Mouse (Mus musculus) forebrain, embryonic 11.5 days (tissue): Measurements from ENCODE around the gene Pes1. TPM values are rescaled to one million over a fixed set of nuclear protein-coding genes. Genes with fewer than 3 reads are reported as not detected.
A peak's percentile ranks its signal among the peaks of the same experiment; 100 is the strongest.
"Not testable (repeated sequence)": the region's sequence is repeated elsewhere in the genome, so short reads cannot be mapped to it uniquely, and the experiment has no call there.

Experiments
- ATAC-seq: fragments of 200-750 bp; cut with Nextera tagmentation; replicated peaks from 2 replicates; pipeline ENCODE4 v1.8.0; 2017; ENCODE audit warnings: moderate TSS enrichment; ENCODE audit not compliant: low FRiP score
- DNase-seq: peaks from one replicate; pipeline ENCODE4 v3.0.0-alpha.2; 2017; ENCODE audit warnings: low spot score
- H3K27ac ChIP-seq: fragments of 300-500 bp; sonication (generic); 2 replicates; pipeline ENCODE4 v1.5.1; 2014; ENCODE audit warnings: low read depth, low read length
- H3K27me3 ChIP-seq: fragments of 300-500 bp; sonication (generic); 2 replicates; pipeline ENCODE4 v1.6.1; 2014; ENCODE audit warnings: mild to moderate bottlenecking, low read length, mixed read lengths; ENCODE audit not compliant: control insufficient read depth, insufficient read depth
- H3K36me3 ChIP-seq: fragments of 300-500 bp; sonication (generic); 2 replicates; pipeline ENCODE4 v1.6.1; 2014; ENCODE audit warnings: mild to moderate bottlenecking, low read length, moderate library complexity, mixed read lengths; ENCODE audit not compliant: control insufficient read depth, insufficient read depth
- H3K4me1 ChIP-seq: fragments of 300-500 bp; sonication (generic); replicated peaks from 2 replicates; pipeline ENCODE4 v1.6.1; 2014; ENCODE audit warnings: low read length, mixed read lengths; ENCODE audit not compliant: control insufficient read depth, insufficient read depth
- H3K4me2 ChIP-seq: fragments of 300-500 bp; sonication (generic); 2 replicates; pipeline ENCODE4 v1.6.1; 2014; ENCODE audit warnings: low read depth, mild to moderate bottlenecking, low read length, moderate library complexity, mixed read lengths; ENCODE audit not compliant: severe bottlenecking
- H3K4me3 ChIP-seq: fragments of 300-500 bp; sonication (generic); 2 replicates; pipeline ENCODE4 v1.5.1; 2014; ENCODE audit warnings: low read depth, low read length
- H3K9ac ChIP-seq: fragments of 300-500 bp; sonication (generic); 2 replicates; pipeline ENCODE4 v1.6.1; 2014; ENCODE audit warnings: low read length
- H3K9me3 ChIP-seq: fragments of 300-500 bp; sonication (generic); 2 replicates; pipeline ENCODE4 v1.6.1; 2016; ENCODE audit warnings: low read length, mixed read lengths; ENCODE audit not compliant: control insufficient read depth
- WGBS: fragments of 180-500 bp; shearing (Covaris S2); extraction: QIAGEN DNeasy Blood & Tissue Kit; methylation state at CpG from one replicate; pipeline ENCODE4 v1.1.7; 2014; 5-methylcytosine and 5-hydroxymethylcytosine counted together
- polyA plus RNA-seq: library from polyadenylated mRNA; unstranded; fragments of >200 nt; fragmentation: Nextera tagmentation; extraction: Ambion mirVana; gene quantifications from 2 replicates; pipeline ENCODE4 v1.2.1, GENCODE M21; 2014

Pes1 gene
- polyA plus RNA-seq, 1 experiment from 2014 or later: 90.4 TPM

DNA sequence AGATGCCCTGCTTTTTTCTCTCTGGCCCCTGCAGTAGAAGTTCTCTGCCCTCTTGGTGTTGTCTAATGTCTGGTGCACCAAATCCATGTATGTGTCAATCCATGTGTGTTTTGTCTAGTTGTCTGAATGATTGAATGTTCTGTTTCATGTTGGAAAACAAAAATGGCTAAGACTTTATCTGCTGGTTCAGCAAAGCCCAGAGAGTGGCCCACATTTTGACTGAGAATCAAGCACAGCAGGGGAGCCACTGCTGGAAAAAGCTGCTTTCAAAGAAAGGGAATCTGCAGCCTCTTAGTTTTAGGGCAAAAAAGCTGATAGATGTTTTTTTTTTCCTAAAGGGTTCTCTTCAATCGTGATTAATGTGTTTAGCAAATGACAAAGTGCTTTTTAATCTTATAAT is 17.4 kb upstream of the Pes1 start:
- 12% methylated on average over 1 of the region's 1 CpGs for WGBS
- Histone ChIP-seq H3K4me3 (no peak overlapping the region), H3K4me1 (no peaks in the 10 kb centered on the region), H3K27me3 (no peaks in the 10 kb centered on the region), H3K36me3 (no peaks in the 10 kb centered on the region), H3K9ac (no peak overlapping the region), H3K27ac (no peak overlapping the region), H3K9me3 (no peaks in the 10 kb centered on the region), H3K4me2 (no peak overlapping the region)
- ATAC-seq: no peak
- DNase-seq: no peak

GRCm38 (mm10) chr11:3954876-3955275 is 8.9 kb upstream of the Pes1 start:
- WGBS: 73% methylated on average over 5 of the region's 5 CpGs
- not testable (repeated sequence) for H3K36me3 ChIP-seq, H3K4me3 ChIP-seq, H3K4me1 ChIP-seq, DNase-seq, H3K27ac ChIP-seq, ATAC-seq, H3K4me2 ChIP-seq, H3K9me3 ChIP-seq, H3K9ac ChIP-seq, H3K27me3 ChIP-seq

- ATAC-seq, H3K4me1 ChIP-seq, H3K27me3 ChIP-seq, DNase-seq, H3K4me2 ChIP-seq, H3K4me3 ChIP-seq, H3K27ac ChIP-seq, H3K36me3 ChIP-seq, H3K9ac ChIP-seq, H3K9me3 ChIP-seq: not testable (repeated sequence)
- 82% methylated on average over 4 of the region's 4 CpGs for WGBS
Measured at GRCm38 (mm10) chr11:3955371-3955770, 8.4 kb upstream of the Pes1 start.

- Histone ChIP-seq H3K27ac (no peak overlapping the region), H3K9me3 (no peaks in the 10 kb centered on the region), H3K4me1 (peaks cover 5% of the 10 kb centered on the region; the same call in 1 of the 2 replicates), H3K4me3 (no peak overlapping the region), H3K4me2 (no peak overlapping the region), H3K36me3 (no peaks in the 10 kb centered on the region), H3K9ac (no peak overlapping the region), H3K27me3 (no peaks in the 10 kb centered on the region)
- WGBS: 54% methylated on average over 2 of the region's 2 CpGs
- ATAC-seq: no peak
- peak; percentile 16 for DNase-seq
Measured at GRCm38 (mm10) chr11:3960901-3961300, 2.9 kb upstream of the Pes1 start.

DNA sequence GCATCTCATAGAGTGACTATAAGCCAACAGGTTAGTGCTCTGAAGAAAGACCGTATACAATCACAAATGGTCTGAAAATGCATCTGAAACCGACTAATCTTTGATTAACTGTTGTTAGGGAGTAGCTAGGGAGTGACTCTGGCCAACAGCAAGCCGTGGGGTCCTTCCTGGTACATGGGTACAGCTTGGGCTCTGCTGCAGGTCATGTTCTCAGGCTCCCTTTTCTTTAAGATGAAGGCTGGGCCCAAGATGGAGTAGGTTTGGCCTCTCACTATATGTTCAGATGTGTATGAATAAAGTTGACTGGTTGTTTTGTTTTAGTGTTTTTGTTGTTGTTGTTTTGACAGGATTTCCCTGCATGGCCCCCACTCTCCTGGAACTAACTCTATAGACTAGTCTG is 2.0 kb upstream of the Pes1 start:
- no peaks in the 10 kb centered on the region for H3K9me3 ChIP-seq
- H3K4me1 ChIP-seq: peaks cover 5% of the 10 kb centered on the region; the same call in 1 of the 2 replicates
- no peak overlapping the region for H3K27ac ChIP-seq
- DNase-seq (peak; percentile 14), ATAC-seq (no peak)
- H3K4me2 ChIP-seq: no peak overlapping the region
- no peak overlapping the region for H3K4me3 ChIP-seq
- no peaks in the 10 kb centered on the region for H3K27me3 ChIP-seq
- H3K36me3 ChIP-seq: no peaks in the 10 kb centered on the region
- WGBS: 68% methylated on average over 3 of the region's 3 CpGs
- no peak overlapping the region for H3K9ac ChIP-seq

GRCm38 (mm10) chr11:3963155-3963554 is 620 bp upstream of the Pes1 start:
- DNase-seq (peak; percentile 46), ATAC-seq (peak; percentile 22)
- Histone ChIP-seq H3K9me3 (no peaks in the 10 kb centered on the region), H3K27ac (no peak overlapping the region), H3K4me1 (peaks cover 5% of the 10 kb centered on the region; the same call in 1 of the 2 replicates), H3K36me3 (no peaks in the 10 kb centered on the region), H3K9ac (no peak overlapping the region; the same call in 1 of the 2 replicates), H3K4me3 (peak overlapping the region; percentile 78), H3K27me3 (no peaks in the 10 kb centered on the region), H3K4me2 (peak overlapping the region; percentile 84; the same call in 1 of the 2 replicates)
- WGBS: 86% methylated on average over 10 of the region's 10 CpGs

DNA sequence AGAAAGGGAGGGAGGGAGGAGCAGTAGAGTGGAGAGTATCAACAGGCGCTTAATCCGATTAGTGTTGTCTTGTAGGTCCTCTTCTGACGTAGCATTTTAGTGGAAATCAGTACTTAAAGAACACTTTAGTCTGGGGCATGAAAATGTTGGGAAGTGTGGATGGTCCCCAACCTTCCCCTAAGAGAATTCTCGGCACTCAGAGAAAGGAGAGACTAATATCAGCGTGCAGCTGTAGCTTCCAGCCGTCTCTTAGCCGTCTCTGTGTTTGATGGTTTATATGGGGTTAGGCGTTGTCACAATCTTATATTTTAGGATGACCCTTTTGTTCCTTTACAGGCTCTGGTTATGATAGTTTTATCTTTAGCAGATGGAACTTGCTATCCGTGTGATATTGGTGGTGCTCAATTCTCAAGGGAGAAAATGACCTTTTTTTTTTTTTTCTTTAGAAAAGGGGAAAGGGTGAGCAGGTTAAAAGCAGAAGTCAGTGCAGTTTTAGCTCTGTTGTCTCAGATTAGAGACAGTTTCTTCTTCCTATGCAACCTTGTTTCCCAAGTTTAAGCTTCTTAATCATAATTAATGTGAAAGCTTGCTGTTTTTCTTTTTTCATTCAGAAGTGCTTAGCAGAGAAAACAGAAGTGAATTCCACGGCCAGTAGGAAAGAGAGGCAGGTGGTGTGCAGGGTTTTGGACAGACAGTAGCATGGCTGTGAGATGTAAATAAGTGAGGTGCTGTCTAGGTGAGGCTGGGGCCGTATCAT is 819 bp downstream of the Pes1 start:
- no peaks in the 10 kb centered on the region for H3K27me3 ChIP-seq
- peak overlapping the region; percentile 78 for H3K4me3 ChIP-seq
- H3K9me3 ChIP-seq: no peaks in the 10 kb centered on the region
- peak overlapping the region; percentile 84 for H3K4me2 ChIP-seq
- no peak for ATAC-seq
- 15% methylated on average over 11 of the region's 11 CpGs for WGBS
- peaks cover 5% of the 10 kb centered on the region; the same call in 1 of the 2 replicates for H3K4me1 ChIP-seq
- no peak overlapping the region for H3K27ac ChIP-seq
- H3K36me3 ChIP-seq: peaks cover 2% of the 10 kb centered on the region
- peak; percentile 6 for DNase-seq
- H3K9ac ChIP-seq: peak overlapping the region; percentile 78

DNA sequence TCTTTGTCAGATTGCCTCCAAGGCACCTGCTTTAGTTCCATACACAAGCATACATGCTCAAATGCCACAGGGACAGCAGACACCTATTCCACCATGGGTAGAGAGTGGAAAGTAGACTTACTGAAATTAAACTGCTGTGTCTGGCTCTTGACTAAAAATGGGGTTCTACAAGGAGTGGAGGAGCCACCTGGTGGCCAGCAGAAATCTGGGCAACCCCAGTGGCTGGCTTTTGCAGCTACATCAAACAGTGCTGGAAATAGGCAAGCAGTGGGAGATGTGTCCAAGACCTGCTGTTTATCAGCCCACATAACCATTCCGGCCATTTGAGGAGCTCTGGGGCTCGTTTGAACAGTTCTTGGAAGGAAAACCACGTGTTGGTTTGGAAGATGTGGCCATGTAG is 6.1 kb downstream of the Pes1 start:
- H3K4me2 ChIP-seq: no peak overlapping the region
- no peak for ATAC-seq
- H3K27me3 ChIP-seq: no peaks in the 10 kb centered on the region
- H3K4me1 ChIP-seq: peaks cover 2% of the 10 kb centered on the region; the same call in 1 of the 2 replicates
- H3K36me3 ChIP-seq: peaks cover 14% of the 10 kb centered on the region
- no peak overlapping the region for H3K27ac ChIP-seq
- H3K4me3 ChIP-seq: no peak overlapping the region
- DNase-seq: peak; percentile 39
- no peak overlapping the region for H3K9ac ChIP-seq
- H3K9me3 ChIP-seq: no peaks in the 10 kb centered on the region
- 80% methylated on average over 3 of the region's 3 CpGs for WGBS

- ATAC-seq: no peak
- no peaks in the 10 kb centered on the region for H3K9me3 ChIP-seq
- no peak overlapping the region for H3K9ac ChIP-seq
- WGBS: 95% methylated on average over 7 of the region's 7 CpGs
- no peaks in the 10 kb centered on the region for H3K4me1 ChIP-seq
- no peak overlapping the region for H3K4me3 ChIP-seq
- no peak overlapping the region for H3K4me2 ChIP-seq
- peak; percentile 43 for DNase-seq
- no peaks in the 10 kb centered on the region for H3K27me3 ChIP-seq
- H3K27ac ChIP-seq: no peak overlapping the region
- peaks cover 14% of the 10 kb centered on the region for H3K36me3 ChIP-seq
Measured at GRCm38 (mm10) chr11:3970361-3970760, 6.6 kb downstream of the Pes1 start.
